Mouse (Mus musculus): ENCODE measurements around the gene Myrfl.

Gene Myrfl

GRCm38 (mm10) chr10:116913647-116914273, 17.0 kb upstream of the Myrfl start:
- DNase-seq (ENCODE audit: low spot score in 2 of 2): no peak

- DNase-seq (ENCODE audit: low spot score in 2 of 2): no peak
Observed at GRCm38 (mm10) chr10:116912850-116913249, 16.1 kb upstream of the Myrfl start.

GRCm38 (mm10) chr10:116908901-116909642, 12.4 kb upstream of the Myrfl start:
- no peak for DNase-seq (ENCODE audit: low spot score in 2 of 2)

- no peak for DNase-seq (ENCODE audit: low spot score in 2 of 2)
Observed at GRCm38 (mm10) chr10:116906794-116907193, 10.1 kb upstream of the Myrfl start.

GRCm38 (mm10) chr10:116904503-116904908, 7.8 kb upstream of the Myrfl start:
- no peak for DNase-seq (ENCODE audit: low spot score in 2 of 2)

- DNase-seq (ENCODE audit: low spot score in 2 of 2): no peak
Observed at GRCm38 (mm10) chr10:116895108-116895833, 1.4 kb downstream of the Myrfl start.

- DNase-seq (ENCODE audit: low spot score in 2 of 2): no peak
Observed at GRCm38 (mm10) chr10:116894540-116894939, 2.2 kb downstream of the Myrfl start.

- peak; percentile 23 to 55 for DNase-seq (ENCODE audit: low spot score in 2 of 2)
Observed at GRCm38 (mm10) chr10:116893753-116894152, 3.0 kb downstream of the Myrfl start.

GRCm38 (mm10) chr10:116890587-116890986, 6.1 kb downstream of the Myrfl start:
- no peak for DNase-seq (ENCODE audit: low spot score in 2 of 2)

GRCm38 (mm10) chr10:116884552-116884951, 12.2 kb downstream of the Myrfl start:
- no peak for DNase-seq (ENCODE audit: low spot score in 2 of 2)

- DNase-seq (ENCODE audit: low spot score in 2 of 2): peak in 1 of 2 experiments; percentile 26
Observed at GRCm38 (mm10) chr10:116883531-116883930, 13.2 kb downstream of the Myrfl start.

- DNase-seq (ENCODE audit: low spot score in 2 of 2): no peak
Observed at GRCm38 (mm10) chr10:116877436-116877835, 19.3 kb downstream of the Myrfl start.

GRCm38 (mm10) chr10:116874490-116874889, 22.2 kb downstream of the Myrfl start:
- DNase-seq (ENCODE audit: low spot score in 2 of 2): peak in 1 of 2 experiments; percentile 29

- DNase-seq (ENCODE audit: low spot score in 2 of 2): peak in 1 of 2 experiments; percentile 39
Observed at GRCm38 (mm10) chr10:116872016-116872410, 24.7 kb downstream of the Myrfl start.

GRCm38 (mm10) chr10:116871329-116872015, 25.2 kb downstream of the Myrfl start:
- DNase-seq (ENCODE audit: low spot score in 2 of 2): peak in 1 of 2 experiments; percentile 49

- DNase-seq (ENCODE audit: low spot score in 2 of 2): peak in 1 of 2 experiments; percentile 40
Observed at GRCm38 (mm10) chr10:116870819-116871218, 25.9 kb downstream of the Myrfl start.

- no peak for DNase-seq (ENCODE audit: low spot score in 2 of 2)
Observed at GRCm38 (mm10) chr10:116853159-116853845, 43.4 kb downstream of the Myrfl start.

GRCm38 (mm10) chr10:116848749-116849473, 47.8 kb downstream of the Myrfl start:
- DNase-seq (ENCODE audit: low spot score in 2 of 2): peak; percentile 66 to 93

GRCm38 (mm10) chr10:116841551-116841950, 55.2 kb downstream of the Myrfl start:
- no peak for DNase-seq (ENCODE audit: low spot score in 2 of 2)

- DNase-seq (ENCODE audit: low spot score in 2 of 2): no peak
Observed at GRCm38 (mm10) chr10:116830676-116831075, 66.0 kb downstream of the Myrfl start.

- DNase-seq (ENCODE audit: low spot score in 2 of 2): no peak
Observed at GRCm38 (mm10) chr10:116828099-116828498, 68.6 kb downstream of the Myrfl start.
